Mouse (Mus musculus): Measurements from ENCODE around the gene Edf1. TPM values are rescaled to one million over a fixed set of nuclear protein-coding genes. Genes with fewer than 3 reads are reported as not detected.

Gene Edf1
- polyA plus RNA-seq, 1 experiment: 1,404 TPM

GRCm38 (mm10) chr2:25575432-25576027 lies 17.9 kb downstream of the Edf1 start:
- peaks cover 39% of the 10 kb centered on the region for H3K9me3 ChIP-seq
- peaks cover 7% of the 10 kb centered on the region for H3K36me3 ChIP-seq (replicated peaks; ENCODE audit: low read length)
- peak overlapping the region; percentile 93 for H3K4me3 ChIP-seq (replicated peaks)
- TF ChIP-seq GATA1 (IDR thresholded peaks at IDR 0.05; ENCODE audit: borderline replicate concordance, low read length): no peak
- TF ChIP-seq FLI1 (IDR thresholded peaks at IDR 0.05; ENCODE audit: low read length): no peak
- H3K4me1 ChIP-seq: peaks cover 72% of the 10 kb centered on the region
- H3K27me3 ChIP-seq (replicated peaks): peaks cover 53% of the 10 kb centered on the region

- peaks cover 3% of the 10 kb centered on the region for H3K36me3 ChIP-seq (replicated peaks; ENCODE audit: low read length)
- no peak overlapping the region for H3K4me3 ChIP-seq (replicated peaks)
- H3K4me1 ChIP-seq: peaks cover 77% of the 10 kb centered on the region
- peaks cover 60% of the 10 kb centered on the region for H3K27me3 ChIP-seq (replicated peaks)
- TF ChIP-seq FLI1 (IDR thresholded peaks at IDR 0.05; ENCODE audit: low read length) (no peak), GATA1 (IDR thresholded peaks at IDR 0.05; ENCODE audit: borderline replicate concordance, low read length) (no peak)
- peaks cover 39% of the 10 kb centered on the region for H3K9me3 ChIP-seq
Measured at GRCm38 (mm10) chr2:25576028-25576850, 18.6 kb downstream of the Edf1 start.

GRCm38 (mm10) chr2:25576965-25577891 lies 19.6 kb downstream of the Edf1 start:
- Histone ChIP-seq H3K4me3 (replicated peaks) (peak overlapping the region; percentile 86), H3K27me3 (replicated peaks) (peaks cover 61% of the 10 kb centered on the region), H3K36me3 (replicated peaks; ENCODE audit: low read length) (no peaks in the 10 kb centered on the region), H3K9me3 (peaks cover 39% of the 10 kb centered on the region), H3K4me1 (peaks cover 86% of the 10 kb centered on the region)
- TF ChIP-seq FLI1 (IDR thresholded peaks at IDR 0.05; ENCODE audit: low read length) (no peak), GATA1 (IDR thresholded peaks at IDR 0.05; ENCODE audit: borderline replicate concordance, low read length) (no peak)

GRCm38 (mm10) chr2:25577951-25578795 lies 20.5 kb downstream of the Edf1 start:
- peaks cover 86% of the 10 kb centered on the region for H3K4me1 ChIP-seq

GRCm38 (mm10) chr2:25578796-25579736 lies 21.4 kb downstream of the Edf1 start:
- Histone ChIP-seq H3K4me1 (peaks cover 77% of the 10 kb centered on the region), H3K9me3 (peaks cover 39% of the 10 kb centered on the region), H3K27me3 (replicated peaks) (peaks cover 61% of the 10 kb centered on the region), H3K4me3 (replicated peaks) (peak overlapping the region; percentile 76), H3K36me3 (replicated peaks; ENCODE audit: low read length) (peaks cover 17% of the 10 kb centered on the region)
- TF ChIP-seq FLI1 (IDR thresholded peaks at IDR 0.05; ENCODE audit: low read length): no peak
- TF ChIP-seq GATA1 (IDR thresholded peaks at IDR 0.05; ENCODE audit: borderline replicate concordance, low read length): no peak

More at GRCm38 (mm10) chr2:25577951-25578795, 20.5 kb downstream of the Edf1 start:
- Histone ChIP-seq H3K27me3 (replicated peaks) (peaks cover 61% of the 10 kb centered on the region), H3K9me3 (peaks cover 39% of the 10 kb centered on the region), H3K4me3 (replicated peaks) (peak overlapping the region; percentile 86), H3K36me3 (replicated peaks; ENCODE audit: low read length) (peaks cover 8% of the 10 kb centered on the region)
- TF ChIP-seq GATA1 (IDR thresholded peaks at IDR 0.05; ENCODE audit: borderline replicate concordance, low read length): no peak
- no peak for TF ChIP-seq FLI1 (IDR thresholded peaks at IDR 0.05; ENCODE audit: low read length)

- Histone ChIP-seq H3K4me3 (replicated peaks) (peak overlapping the region; percentile 69), H3K36me3 (replicated peaks; ENCODE audit: low read length) (peaks cover 25% of the 10 kb centered on the region), H3K4me1 (peaks cover 68% of the 10 kb centered on the region), H3K9me3 (peaks cover 39% of the 10 kb centered on the region), H3K27me3 (replicated peaks) (peaks cover 61% of the 10 kb centered on the region)
- TF ChIP-seq FLI1 (IDR thresholded peaks at IDR 0.05; ENCODE audit: low read length) (no peak), GATA1 (IDR thresholded peaks at IDR 0.05; ENCODE audit: borderline replicate concordance, low read length) (no peak)
Measured at GRCm38 (mm10) chr2:25579737-25580460, 22.3 kb downstream of the Edf1 start.

- H3K4me1 ChIP-seq: peaks cover 61% of the 10 kb centered on the region
- H3K9me3 ChIP-seq: peaks cover 39% of the 10 kb centered on the region
- H3K4me3 ChIP-seq (replicated peaks): peak overlapping the region; percentile 8
Measured at GRCm38 (mm10) chr2:25580621-25581101, 23.0 kb downstream of the Edf1 start.

More at GRCm38 (mm10) chr2:25580621-25581101, 23.0 kb downstream of the Edf1 start:
- no peak for TF ChIP-seq FLI1 (IDR thresholded peaks at IDR 0.05; ENCODE audit: low read length)
- TF ChIP-seq GATA1 (IDR thresholded peaks at IDR 0.05; ENCODE audit: borderline replicate concordance, low read length): no peak
- H3K27me3 ChIP-seq (replicated peaks): peaks cover 57% of the 10 kb centered on the region
- H3K36me3 ChIP-seq (replicated peaks; ENCODE audit: low read length): peaks cover 33% of the 10 kb centered on the region
